Mouse (Mus musculus): ENCODE results near the gene Sgpp1. TPM values are rescaled to one million over a fixed set of nuclear protein-coding genes. Genes with fewer than 3 reads are reported as not detected.

Gene Sgpp1
- 21.0 and 23.6 TPM in 2 replicates for polyA plus RNA-seq (2014; fragmentation: Nextera tagmentation; extraction: Ambion mirVana)

DNA sequence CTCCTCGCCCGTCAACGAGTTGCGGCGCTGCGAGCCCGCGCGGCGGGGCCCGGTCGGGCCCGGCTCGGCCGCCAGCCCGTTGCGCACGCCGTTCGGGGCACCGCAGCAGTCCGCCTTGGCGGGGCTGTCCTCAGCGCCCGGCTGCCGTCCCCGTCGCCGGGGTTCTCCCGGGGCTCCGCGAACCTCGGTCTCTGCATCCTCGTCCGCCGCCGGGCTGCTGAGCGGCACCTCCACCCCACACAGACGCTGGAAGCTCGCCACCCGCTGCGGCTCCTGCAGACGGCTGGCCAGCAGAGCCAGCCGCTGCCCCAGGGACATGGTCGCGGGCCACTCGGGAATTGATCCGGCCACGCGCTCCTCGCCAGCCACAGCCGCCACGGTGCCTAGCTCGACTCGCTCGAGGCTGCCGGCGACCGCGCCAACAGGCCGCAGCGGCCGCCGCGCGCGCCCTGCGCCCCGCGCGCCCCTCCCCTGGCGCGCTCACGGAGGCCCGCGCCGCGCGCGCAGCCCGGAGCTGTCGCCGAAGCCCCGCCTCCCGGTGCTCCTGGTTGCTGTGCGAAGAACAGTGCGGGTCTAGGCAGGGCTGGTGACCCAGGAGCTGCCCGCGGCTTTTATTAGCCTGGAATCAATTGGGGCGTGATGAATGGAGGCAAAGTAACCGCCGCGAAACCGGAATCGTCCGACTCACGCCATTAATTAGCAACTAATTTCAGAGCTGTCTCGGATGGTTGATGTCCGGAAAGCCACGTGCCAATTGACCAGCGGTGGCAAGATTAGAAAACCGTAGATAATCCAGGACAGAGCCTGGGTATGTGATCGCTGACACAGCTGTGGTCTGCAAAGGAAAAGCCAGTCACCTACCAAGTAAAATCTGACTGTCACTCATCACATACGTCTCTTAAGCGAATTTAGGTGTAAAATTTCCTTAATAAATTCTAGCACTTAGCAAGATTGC lies at the start of gene Sgpp1:
TSS of gene Sgpp1 (minus strand) at position 484 of the 955 bp plus-strand sequence.
- peak within 1 kb of the TSS; percentile 94 for H3K4me2 ChIP-seq
- H3K9ac ChIP-seq (ENCODE audit: low read depth, low read length) = peak within 1 kb of the TSS; percentile 94
- peak within 1 kb of the TSS; percentile 84 for H3K4me3 ChIP-seq (ENCODE audit: low read depth, low read length)
- H3K27me3 ChIP-seq (replicated peaks; ENCODE audit: control insufficient read depth, insufficient read depth, low read length) = no peaks in the 10 kb centered on the region
- peaks cover 13% of the 10 kb centered on the region; the same call in 1 of the 2 replicates for H3K4me1 ChIP-seq (replicated peaks; ENCODE audit: control insufficient read depth, insufficient read depth, low read length)
- H3K9me3 ChIP-seq (ENCODE audit: control insufficient read depth, low read length) = no peaks in the 10 kb centered on the region
- peak within 1 kb of the TSS; percentile 72 for H3K27ac ChIP-seq (ENCODE audit: low read depth, low read length)
- ATAC-seq (replicated peaks; ENCODE audit: low FRiP score) (peak; percentile 90), DNase-seq (ENCODE audit: low spot score) (peak; percentile 82)
- 1% methylated on average over 102 of the region's 105 CpGs for WGBS
- H3K36me3 ChIP-seq (ENCODE audit: control insufficient read depth, insufficient read depth, low read length) = no peaks in the 10 kb centered on the region

DNA sequence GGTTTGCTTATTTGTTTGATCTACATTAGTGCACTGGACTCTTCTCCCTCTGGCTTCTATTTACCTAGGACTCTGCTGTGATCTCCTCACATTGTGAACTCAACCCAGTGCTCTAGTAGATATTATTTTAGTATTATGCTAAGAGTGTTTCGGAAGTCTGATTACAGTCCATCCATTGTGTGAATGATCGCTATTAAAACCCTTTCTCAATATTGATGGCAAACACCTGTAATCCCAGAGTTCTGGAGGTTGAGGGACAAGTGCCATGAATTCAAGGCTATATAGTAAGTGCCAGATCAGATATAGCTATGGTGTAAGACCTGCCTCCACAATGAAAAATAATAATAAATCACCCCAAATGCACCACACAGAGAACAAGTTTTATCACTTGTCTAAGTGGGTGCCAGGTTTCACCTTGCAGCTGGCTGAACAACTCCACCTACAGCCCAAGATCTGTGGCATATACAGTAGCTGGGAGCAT lies 48.8 kb upstream of the Sgpp1 start:
- no peak for DNase-seq (ENCODE audit: low spot score)
- no peak overlapping the region for H3K9ac ChIP-seq (ENCODE audit: low read depth, low read length)
- H3K4me3 ChIP-seq (ENCODE audit: low read depth, low read length) = no peak overlapping the region
- no peaks in the 10 kb centered on the region for H3K27me3 ChIP-seq (replicated peaks; ENCODE audit: control insufficient read depth, insufficient read depth, low read length)
- 85% methylated on average over 2 of the region's 2 CpGs for WGBS
- H3K9me3 ChIP-seq (ENCODE audit: control insufficient read depth, low read length) = no peaks in the 10 kb centered on the region
- H3K4me1 ChIP-seq (replicated peaks; ENCODE audit: control insufficient read depth, insufficient read depth, low read length) = no peaks in the 10 kb centered on the region
- ATAC-seq (replicated peaks; ENCODE audit: low FRiP score) = no peak
- no peaks in the 10 kb centered on the region for H3K36me3 ChIP-seq (ENCODE audit: control insufficient read depth, insufficient read depth, low read length)
- H3K4me2 ChIP-seq = no peak overlapping the region
- no peak overlapping the region for H3K27ac ChIP-seq (ENCODE audit: low read depth, low read length)

DNA sequence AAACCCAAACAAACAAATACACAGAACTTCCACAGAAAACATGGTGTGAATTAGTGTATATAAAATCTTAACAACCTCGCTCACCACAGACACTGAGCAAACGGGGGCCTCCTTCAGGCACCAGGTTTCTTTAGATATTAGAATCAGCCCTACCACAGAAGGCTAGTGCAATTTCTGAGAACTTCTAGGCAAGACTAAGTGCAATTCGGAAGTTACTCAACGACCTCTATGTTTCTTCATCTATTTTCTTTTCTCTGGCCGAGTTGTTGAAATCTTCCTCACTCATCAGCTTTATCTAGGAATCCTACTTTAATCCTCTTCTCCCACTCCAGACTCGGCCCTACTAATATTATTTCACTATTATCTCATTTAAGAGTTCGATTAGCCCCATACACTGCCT lies 46.5 kb upstream of the Sgpp1 start:
- no peak for DNase-seq (ENCODE audit: low spot score)
- H3K4me1 ChIP-seq (replicated peaks; ENCODE audit: control insufficient read depth, insufficient read depth, low read length) = no peaks in the 10 kb centered on the region
- ATAC-seq (replicated peaks; ENCODE audit: low FRiP score) = no peak
- H3K9ac ChIP-seq (ENCODE audit: low read depth, low read length) = no peak overlapping the region
- WGBS = 60% methylated on average over 7 of the region's 7 CpGs
- H3K36me3 ChIP-seq (ENCODE audit: control insufficient read depth, insufficient read depth, low read length) = no peaks in the 10 kb centered on the region
- H3K9me3 ChIP-seq (ENCODE audit: control insufficient read depth, low read length) = no peaks in the 10 kb centered on the region; the same call in 1 of the 2 replicates
- H3K27me3 ChIP-seq (replicated peaks; ENCODE audit: control insufficient read depth, insufficient read depth, low read length) = no peaks in the 10 kb centered on the region
- H3K4me3 ChIP-seq (ENCODE audit: low read depth, low read length) = no peak overlapping the region
- H3K4me2 ChIP-seq = no peak overlapping the region
- no peak overlapping the region for H3K27ac ChIP-seq (ENCODE audit: low read depth, low read length)

DNA sequence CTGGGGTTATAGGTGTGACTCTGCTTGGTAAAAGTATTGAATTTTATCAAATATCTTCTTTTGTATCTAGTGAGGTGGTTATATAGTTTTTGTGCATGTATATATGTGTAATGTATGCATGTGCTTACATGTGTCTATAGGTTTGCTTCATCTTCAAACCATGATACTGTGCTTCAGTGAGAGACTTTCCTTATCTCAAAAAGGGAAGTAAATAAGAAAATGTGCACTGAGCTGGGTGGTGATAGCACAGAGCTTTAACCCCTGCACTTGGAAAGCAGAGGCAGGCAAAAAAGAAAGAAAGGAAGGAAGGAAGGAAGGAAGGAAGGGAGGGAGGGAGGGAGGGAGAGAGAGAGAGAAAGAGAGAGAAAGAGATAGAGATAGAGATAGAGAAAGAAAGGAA lies 45.9 kb upstream of the Sgpp1 start:
- H3K27me3 ChIP-seq (replicated peaks; ENCODE audit: control insufficient read depth, insufficient read depth, low read length) = no peaks in the 10 kb centered on the region
- no peak overlapping the region for H3K27ac ChIP-seq (ENCODE audit: low read depth, low read length)
- no peak overlapping the region for H3K4me3 ChIP-seq (ENCODE audit: low read depth, low read length)
- DNase-seq (ENCODE audit: low spot score) = no peak
- no peaks in the 10 kb centered on the region for H3K36me3 ChIP-seq (ENCODE audit: control insufficient read depth, insufficient read depth, low read length)
- H3K9ac ChIP-seq (ENCODE audit: low read depth, low read length) = no peak overlapping the region
- no peaks in the 10 kb centered on the region; the same call in 1 of the 2 replicates for H3K9me3 ChIP-seq (ENCODE audit: control insufficient read depth, low read length)
- ATAC-seq (replicated peaks; ENCODE audit: low FRiP score) = no peak
- H3K4me1 ChIP-seq (replicated peaks; ENCODE audit: control insufficient read depth, insufficient read depth, low read length) = no peaks in the 10 kb centered on the region
- H3K4me2 ChIP-seq = no peak overlapping the region

DNA sequence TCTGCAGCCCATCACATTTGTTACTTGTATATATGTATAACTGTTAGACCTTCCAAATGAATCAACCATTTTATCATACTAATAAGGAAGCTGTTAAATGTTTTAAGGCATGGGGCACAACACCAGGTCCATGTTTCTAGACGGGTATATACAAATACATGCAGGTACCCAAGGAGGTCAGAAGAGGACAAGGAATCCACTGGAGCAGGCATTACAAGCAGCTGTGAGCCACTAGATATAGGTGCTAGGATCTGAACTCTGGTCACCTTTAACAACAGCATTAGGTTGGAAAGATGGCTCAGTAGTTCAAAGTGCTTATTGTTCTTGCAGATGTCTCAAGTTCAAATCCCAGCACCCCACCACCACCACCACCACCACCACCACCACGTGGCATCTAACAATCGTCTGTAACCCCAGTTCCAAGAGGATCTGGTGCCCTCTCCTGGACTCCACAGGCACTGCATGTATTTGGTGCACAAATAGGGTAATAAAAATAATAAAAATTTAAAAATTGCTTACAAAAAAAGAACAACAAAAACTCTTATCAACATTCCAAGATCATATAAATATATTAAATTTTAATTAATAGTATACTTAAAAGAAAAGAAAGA lies 37.0 kb upstream of the Sgpp1 start:
- no peak; the same call in 1 of the 2 replicates for ATAC-seq (replicated peaks; ENCODE audit: low FRiP score)
- H3K27me3 ChIP-seq (replicated peaks; ENCODE audit: control insufficient read depth, insufficient read depth, low read length) = peaks cover 3% of the 10 kb centered on the region; the same call in 1 of the 2 replicates
- DNase-seq (ENCODE audit: low spot score) = peak; percentile 40
- H3K27ac ChIP-seq (ENCODE audit: low read depth, low read length) = no peak overlapping the region
- H3K9ac ChIP-seq (ENCODE audit: low read depth, low read length) = no peak overlapping the region
- no peak overlapping the region for H3K4me3 ChIP-seq (ENCODE audit: low read depth, low read length)
- no peak overlapping the region for H3K4me2 ChIP-seq
- no peaks in the 10 kb centered on the region for H3K4me1 ChIP-seq (replicated peaks; ENCODE audit: control insufficient read depth, insufficient read depth, low read length)
- H3K36me3 ChIP-seq (ENCODE audit: control insufficient read depth, insufficient read depth, low read length) = no peaks in the 10 kb centered on the region
- 17% methylated on average over 3 of the region's 3 CpGs for WGBS
- H3K9me3 ChIP-seq (ENCODE audit: control insufficient read depth, low read length) = peaks cover 3% of the 10 kb centered on the region; the same call in 1 of the 2 replicates

DNA sequence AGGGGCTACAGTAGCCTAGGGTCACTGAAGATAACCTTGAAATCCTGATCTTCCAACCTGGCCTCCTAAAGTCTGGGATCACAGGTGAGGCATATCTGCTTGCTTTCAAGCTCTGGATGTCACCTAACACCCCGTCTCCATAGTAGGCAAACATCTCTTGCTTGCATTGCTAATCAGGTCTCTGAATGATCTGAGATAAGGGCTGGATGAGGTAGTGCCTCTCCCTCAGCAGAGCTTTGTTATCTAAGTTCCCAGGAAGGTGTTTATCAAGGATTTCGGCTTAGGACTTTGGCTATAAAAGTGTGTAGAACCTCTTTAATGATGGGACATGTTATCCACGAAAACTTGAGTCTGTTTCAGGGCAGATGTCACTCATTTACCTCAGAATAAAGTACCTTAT lies 35.9 kb upstream of the Sgpp1 start:
- no peak overlapping the region for H3K27ac ChIP-seq (ENCODE audit: low read depth, low read length)
- H3K4me3 ChIP-seq (ENCODE audit: low read depth, low read length) = no peak overlapping the region
- H3K27me3 ChIP-seq (replicated peaks; ENCODE audit: control insufficient read depth, insufficient read depth, low read length) = peaks cover 3% of the 10 kb centered on the region; the same call in 1 of the 2 replicates
- no peak overlapping the region for H3K4me2 ChIP-seq
- H3K9ac ChIP-seq (ENCODE audit: low read depth, low read length) = no peak overlapping the region
- ATAC-seq (replicated peaks; ENCODE audit: low FRiP score) (no peak), DNase-seq (ENCODE audit: low spot score) (no peak)
- no peaks in the 10 kb centered on the region for H3K4me1 ChIP-seq (replicated peaks; ENCODE audit: control insufficient read depth, insufficient read depth, low read length)
- peaks cover 3% of the 10 kb centered on the region; the same call in 1 of the 2 replicates for H3K9me3 ChIP-seq (ENCODE audit: control insufficient read depth, low read length)
- WGBS = 25% methylated on average over 3 of the region's 3 CpGs
- no peaks in the 10 kb centered on the region for H3K36me3 ChIP-seq (ENCODE audit: control insufficient read depth, insufficient read depth, low read length)

DNA sequence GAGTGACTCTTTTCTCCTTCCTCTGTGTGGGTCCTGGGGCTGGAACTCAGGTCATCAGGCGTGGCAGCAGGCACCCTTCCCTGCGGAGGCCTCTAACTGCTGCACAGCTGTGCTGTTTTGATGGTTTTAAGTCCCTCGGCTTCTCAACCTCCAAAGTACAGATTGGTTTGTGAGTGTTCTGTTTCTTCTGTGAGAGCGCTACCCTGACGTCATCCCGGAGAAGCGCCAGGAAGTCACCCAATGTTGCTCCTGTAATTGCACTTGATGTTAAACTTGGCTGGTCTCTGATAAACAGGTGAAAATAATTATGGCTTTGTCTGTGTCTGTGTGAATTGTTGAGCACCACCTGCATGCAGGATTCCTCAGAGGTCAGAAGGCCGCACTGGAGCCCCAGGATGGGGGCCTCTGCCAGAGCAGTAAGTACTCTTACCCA lies 31.4 kb upstream of the Sgpp1 start:
- H3K27ac ChIP-seq (ENCODE audit: low read depth, low read length) = no peak overlapping the region
- no peak for ATAC-seq (replicated peaks; ENCODE audit: low FRiP score)
- 57% methylated on average over 8 of the region's 8 CpGs for WGBS

DNA sequence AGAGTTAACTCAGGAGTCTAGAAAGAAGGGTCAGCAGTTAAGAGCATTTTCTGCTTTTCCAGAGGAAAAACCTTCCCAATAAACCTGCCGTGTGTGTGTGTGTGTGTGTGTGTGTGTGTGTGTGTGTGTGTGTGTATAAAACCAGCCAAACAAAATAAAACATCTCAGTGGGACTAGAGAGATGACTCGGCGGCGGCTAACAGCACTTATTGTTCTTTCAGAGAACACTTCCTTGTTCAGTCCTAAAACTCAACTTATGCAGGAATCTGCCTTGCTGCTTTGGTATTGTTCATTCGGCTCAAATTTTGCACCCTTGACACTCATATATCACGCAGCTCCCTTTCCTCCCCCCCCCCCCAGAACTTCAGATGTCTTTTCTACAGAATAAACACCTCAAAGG lies 30.9 kb upstream of the Sgpp1 start:
- ATAC-seq (replicated peaks; ENCODE audit: low FRiP score) (no peak), DNase-seq (ENCODE audit: low spot score) (no peak)
- Histone ChIP-seq H3K4me2 (0 out of 2 replicates have a peak overlapping the region, but pooled peaks have one; percentile 12), H3K36me3 (ENCODE audit: control insufficient read depth, insufficient read depth, low read length) (no peaks in the 10 kb centered on the region), H3K4me1 (replicated peaks; ENCODE audit: control insufficient read depth, insufficient read depth, low read length) (peaks cover under 1% of the 10 kb centered on the region; the same call in 1 of the 2 replicates), H3K27ac (ENCODE audit: low read depth, low read length) (no peak overlapping the region; the same call in 1 of the 2 replicates), H3K9me3 (ENCODE audit: control insufficient read depth, low read length) (peaks cover 3% of the 10 kb centered on the region; the same call in 1 of the 2 replicates), H3K9ac (ENCODE audit: low read depth, low read length) (no peak overlapping the region), H3K27me3 (replicated peaks; ENCODE audit: control insufficient read depth, insufficient read depth, low read length) (no peaks in the 10 kb centered on the region), H3K4me3 (ENCODE audit: low read depth, low read length) (no peak overlapping the region)
- WGBS = 55% methylated on average over 6 of the region's 6 CpGs

More for the DNA sequence above, 31.4 kb upstream of the Sgpp1 start:
- Histone ChIP-seq H3K4me3 (ENCODE audit: low read depth, low read length) (no peak overlapping the region), H3K9ac (ENCODE audit: low read depth, low read length) (no peak overlapping the region), H3K36me3 (ENCODE audit: control insufficient read depth, insufficient read depth, low read length) (no peaks in the 10 kb centered on the region), H3K4me2 (no peak overlapping the region), H3K27me3 (replicated peaks; ENCODE audit: control insufficient read depth, insufficient read depth, low read length) (no peaks in the 10 kb centered on the region), H3K4me1 (replicated peaks; ENCODE audit: control insufficient read depth, insufficient read depth, low read length) (no peaks in the 10 kb centered on the region), H3K9me3 (ENCODE audit: control insufficient read depth, low read length) (peaks cover 3% of the 10 kb centered on the region; the same call in 1 of the 2 replicates)
- no peak for DNase-seq (ENCODE audit: low spot score)
